14 mouse cellular contexts compared by ENCODE assay signal in genomic region chr8:3354443-3354812, GRCm38 (mm10). TPM values are rescaled to one million over a fixed set of nuclear protein-coding genes. Genes with fewer than 3 reads are reported as not detected.
DNase-seq lines count a peak whose midpoint lies in the region; ATAC-seq and TF ChIP-seq lines count a peak whose summit lies in the region.
"Had no signal": no experiment of that assay in that cellular context is flagged by ENCODE, and none has a peak within 500 bp of the region (broad histone marks: within the 10 kb centered on the region; RNA-seq: fewer than 3 reads in every experiment).

No protein-coding gene starts in this region.

- peak overlapping the region; percentile 37 for H3K4me2 ChIP-seq in heart, embryonic 16.5 days (ENCODE audit: low read depth, low read length)
- H3K4me2 ChIP-seq in heart, embryonic 12.5 days = no peak overlapping the region
- peak overlapping the region; percentile 61 for H3K4me2 ChIP-seq in liver, postnatal 0 days (ENCODE audit: low read depth, low read length)
- H3K4me2 ChIP-seq: intestine, embryonic 15.5 days had no signal

- H3K27me3 ChIP-seq in heart, embryonic 16.5 days (ENCODE audit: control insufficient read depth, insufficient read depth, low read length) = no peaks in the 10 kb centered on the region
- H3K27me3 ChIP-seq in heart, embryonic 12.5 days (replicated peaks) = no peaks in the 10 kb centered on the region
- H3K27me3 ChIP-seq in liver, postnatal 0 days (ENCODE audit: insufficient read depth, low read length) = no peaks in the 10 kb centered on the region
- H3K27me3 ChIP-seq: intestine, embryonic 15.5 days had no signal

- no peaks in the 10 kb centered on the region for H3K36me3 ChIP-seq in heart, embryonic 16.5 days (ENCODE audit: control insufficient read depth, insufficient read depth)
- no peaks in the 10 kb centered on the region for H3K36me3 ChIP-seq in heart, embryonic 12.5 days
- peaks cover 4% of the 10 kb centered on the region; the same call in 1 of the 2 replicates for H3K36me3 ChIP-seq in liver, postnatal 0 days (replicated peaks; ENCODE audit: insufficient read depth, low read length)
- H3K36me3 ChIP-seq: intestine, embryonic 15.5 days; limb, embryonic 10.5 days had no signal

- peak overlapping the region; percentile 30 for H3K4me3 ChIP-seq in heart, embryonic 16.5 days (ENCODE audit: low read length)
- H3K4me3 ChIP-seq in heart, embryonic 12.5 days = no peak overlapping the region
- peak overlapping the region; percentile 40 for H3K4me3 ChIP-seq in liver, postnatal 0 days (ENCODE audit: low read depth, low read length)
- H3K4me3 ChIP-seq: intestine, embryonic 15.5 days; limb, embryonic 10.5 days; myocyte had no signal

- WGBS in heart, embryonic 16.5 days = 58% methylated on average over 5 of the region's 5 CpGs
- 67% methylated on average over 5 of the region's 5 CpGs for WGBS in heart, embryonic 12.5 days
- 29% methylated on average over 5 of the region's 5 CpGs for WGBS in liver, postnatal 0 days (ENCODE audit: insufficient replicate concordance)

- no peak for TF ChIP-seq CTCF in liver, postnatal 0 days (IDR thresholded peaks at IDR 0.05; ENCODE audit: low read depth)

- peak overlapping the region; percentile 48; the same call in 1 of the 2 replicates for H3K27ac ChIP-seq in heart, embryonic 16.5 days (ENCODE audit: low read length)
- no peak overlapping the region for H3K27ac ChIP-seq in heart, embryonic 12.5 days (ENCODE audit: poor library complexity, severe bottlenecking)
- peak overlapping the region; percentile 86 for H3K27ac ChIP-seq in liver, postnatal 0 days (ENCODE audit: low read depth)
- H3K27ac ChIP-seq: intestine, embryonic 15.5 days; limb, embryonic 10.5 days had no signal

- TF ChIP-seq EP300 in liver, postnatal 0 days (IDR thresholded peaks at IDR 0.05; ENCODE audit: low read depth) = no peak

- H3K9ac ChIP-seq in heart, embryonic 16.5 days (ENCODE audit: low read length) = no peak overlapping the region; the same call in 1 of the 2 replicates
- H3K9ac ChIP-seq in heart, embryonic 12.5 days = no peak overlapping the region
- H3K9ac ChIP-seq in liver, postnatal 0 days (replicated peaks) = peak overlapping the region; percentile 41
- H3K9ac ChIP-seq: intestine, embryonic 15.5 days had no signal

- peak; percentile 42 for DNase-seq in liver, postnatal 0 days
- DNase-seq in thymus, postnatal 10 days (ENCODE audit: low spot score in 2 of 2) = peak; percentile 64 to 74
- no peak for DNase-seq in left cerebral cortex, postnatal 14 days (ENCODE audit: low spot score in 2 of 2)
- no peak for DNase-seq in left cerebral cortex, adult 11 months (ENCODE audit: low spot score)
- no peak for DNase-seq in layer of hippocampus, postnatal 25 days (ENCODE audit: extremely low spot score in 1 of 2, low spot score in 1 of 2)
- DNase-seq: cerebellum, adult 2 months; gastrocnemius, postnatal 10 days; right cerebral cortex, postnatal 25 days had no signal

- no peaks in the 10 kb centered on the region for H3K4me1 ChIP-seq in heart, embryonic 16.5 days (ENCODE audit: control insufficient read depth, insufficient read depth, low read length)
- no peaks in the 10 kb centered on the region for H3K4me1 ChIP-seq in heart, embryonic 12.5 days (replicated peaks)
- H3K4me1 ChIP-seq in liver, postnatal 0 days (ENCODE audit: insufficient read depth) = peaks cover 23% of the 10 kb centered on the region
- H3K4me1 ChIP-seq: limb, embryonic 10.5 days had no signal

- H3K9me3 ChIP-seq in heart, embryonic 16.5 days (replicated peaks; ENCODE audit: control insufficient read depth, low read length) = no peaks in the 10 kb centered on the region
- no peaks in the 10 kb centered on the region for H3K9me3 ChIP-seq in heart, embryonic 12.5 days (replicated peaks)
- H3K9me3 ChIP-seq in liver, postnatal 0 days (ENCODE audit: low read length) = no peaks in the 10 kb centered on the region
- H3K9me3 ChIP-seq: intestine, embryonic 15.5 days; limb, embryonic 10.5 days had no signal

- ATAC-seq in heart, embryonic 16.5 days (replicated peaks; ENCODE audit: extremely low read depth, insufficient read depth, low FRiP score) = 0 out of 2 replicates have a peak, but pooled peaks have one; percentile 19
- no peak for ATAC-seq in heart, embryonic 12.5 days (ENCODE audit: insufficient number of reproducible peaks, low FRiP score)
- ATAC-seq in liver, postnatal 0 days = peak; percentile 18; the same call in 1 of the 2 replicates
- ATAC-seq in monocyte, adult 5-6 weeks (replicated peaks; ENCODE audit: insufficient number of reproducible peaks, low FRiP score, low TSS enrichment, poor library complexity, severe bottlenecking) = peak; percentile 42
- ATAC-seq: intestine, embryonic 15.5 days had no signal

- intact Hi-C loops in left cerebral cortex, postnatal 14 days (cut with DNase I) = loop anchor here (10.0 kb wide), 1 partner anchor 100 kb away; no protein-coding TSS in a partner anchor

RNA-seq across cellular contexts. Expression of gene A430078G23Rik, which starts 1.2 kb away (rescaled TPM):
- 0.84 and 1.6 TPM in 2 replicates for polyA plus RNA-seq in heart, embryonic 16.5 days (2015; fragmentation: Nextera tagmentation; extraction: Ambion mirVana)
- polyA plus RNA-seq in heart, embryonic 12.5 days (2016; fragmentation: Nextera tagmentation; extraction: Ambion mirVana) = not detected in 2 replicates
- 1.2 and 1.7 TPM in 2 replicates for polyA plus RNA-seq in liver, postnatal 0 days (2015; fragmentation: Nextera tagmentation; extraction: Ambion mirVana)
- total RNA-seq in monocyte, adult 5-6 weeks (2017) = 62.9 to 119 TPM (median 81.1 TPM) in 3 replicates
- total RNA-seq in left cerebral cortex, postnatal 14 days (2021) = not detected
- not detected for total RNA-seq in layer of hippocampus, postnatal 25 days (2021)
- polyA plus RNA-seq: cerebellum, adult 2 months; limb, embryonic 10.5 days; myocyte had no signal

RNA-seq across cellular contexts. Expression of gene Arhgef18, which starts 38.4 kb away (rescaled TPM):
- 6.5 and 6.8 TPM in 2 replicates for polyA plus RNA-seq in heart, embryonic 16.5 days (2015; fragmentation: Nextera tagmentation; extraction: Ambion mirVana)
- 7.1 and 8.2 TPM in 2 replicates for polyA plus RNA-seq in heart, embryonic 12.5 days (2016; fragmentation: Nextera tagmentation; extraction: Ambion mirVana)
- polyA plus RNA-seq in liver, postnatal 0 days (2015; fragmentation: Nextera tagmentation; extraction: Ambion mirVana) = 1.8 and 1.9 TPM in 2 replicates
- total RNA-seq in monocyte, adult 5-6 weeks (2017) = 44.8 to 134 TPM (median 53.5 TPM) in 3 replicates
- 10 to 100 TPM; 38.1 to 40.7 TPM for total RNA-seq in left cerebral cortex, postnatal 14 days (2021)
- total RNA-seq in layer of hippocampus, postnatal 25 days (2021) = 10 to 100 TPM; 41.6 to 43.6 TPM

Comparison
In these comparisons a context has a peak if more than half of its experiments do, and no peak if none do; other contexts are left out.
1. DNase-seq: peak in liver, postnatal 0 days (single experiment) and thymus, postnatal 10 days (2 of 2); none in left cerebral cortex, postnatal 14 days (0 of 2), left cerebral cortex, adult 11 months (single experiment) and layer of hippocampus, postnatal 25 days (0 of 2).
2. RNA of gene A430078G23Rik, which starts 1.2 kb away (total RNA-seq): 62.9 to 119 TPM in monocyte, adult 5-6 weeks; not detected in left cerebral cortex, postnatal 14 days and not detected in layer of hippocampus, postnatal 25 days; every median in the first group is over 10 times any median in the second.